Mouse (Mus musculus): ENCODE data around the gene Gas2l1.

GRCm38 (mm10) chr11:5025108-5025507 lies 40.0 kb downstream of the Gas2l1 start:
- TF ChIP-seq CTCF (conservative IDR thresholded peaks at IDR 0.05; ENCODE audit: low read length) (no peak), NANOG (IDR thresholded peaks at IDR 0.05; ENCODE audit: borderline replicate concordance, low read length) (no peak), POU5F1 (IDR thresholded peaks at IDR 0.05; ENCODE audit: borderline replicate concordance, low read length) (no peak)
